Mouse (Mus musculus): ENCODE measurements around the gene Ppp1r1c.

Gene Ppp1r1c

DNA sequence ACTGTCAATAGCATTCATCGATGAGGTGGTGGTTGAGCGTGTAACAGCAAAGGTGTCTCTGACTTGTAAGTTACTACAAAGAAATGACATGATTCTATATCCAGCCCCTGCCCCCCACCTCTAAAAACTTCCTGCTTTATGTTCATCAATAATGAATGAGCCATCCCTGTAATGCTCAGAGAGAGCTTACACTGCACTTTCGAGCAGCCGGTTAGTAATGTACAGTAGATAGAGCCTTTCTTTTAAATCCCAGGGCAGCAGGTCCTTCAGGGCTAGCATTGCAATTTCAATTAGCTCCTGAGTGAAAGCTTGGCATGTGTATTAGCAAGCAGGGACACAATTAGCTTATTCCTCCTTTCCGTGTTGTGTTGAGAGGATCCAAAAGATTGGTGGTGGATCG is at the start of gene Ppp1r1c:
Gene Ppp1r1c, plus strand, starts transcription at position 206 of the 400 bp plus-strand sequence.
- DNase-seq (ENCODE audit: extremely low spot score): no peak

DNA sequence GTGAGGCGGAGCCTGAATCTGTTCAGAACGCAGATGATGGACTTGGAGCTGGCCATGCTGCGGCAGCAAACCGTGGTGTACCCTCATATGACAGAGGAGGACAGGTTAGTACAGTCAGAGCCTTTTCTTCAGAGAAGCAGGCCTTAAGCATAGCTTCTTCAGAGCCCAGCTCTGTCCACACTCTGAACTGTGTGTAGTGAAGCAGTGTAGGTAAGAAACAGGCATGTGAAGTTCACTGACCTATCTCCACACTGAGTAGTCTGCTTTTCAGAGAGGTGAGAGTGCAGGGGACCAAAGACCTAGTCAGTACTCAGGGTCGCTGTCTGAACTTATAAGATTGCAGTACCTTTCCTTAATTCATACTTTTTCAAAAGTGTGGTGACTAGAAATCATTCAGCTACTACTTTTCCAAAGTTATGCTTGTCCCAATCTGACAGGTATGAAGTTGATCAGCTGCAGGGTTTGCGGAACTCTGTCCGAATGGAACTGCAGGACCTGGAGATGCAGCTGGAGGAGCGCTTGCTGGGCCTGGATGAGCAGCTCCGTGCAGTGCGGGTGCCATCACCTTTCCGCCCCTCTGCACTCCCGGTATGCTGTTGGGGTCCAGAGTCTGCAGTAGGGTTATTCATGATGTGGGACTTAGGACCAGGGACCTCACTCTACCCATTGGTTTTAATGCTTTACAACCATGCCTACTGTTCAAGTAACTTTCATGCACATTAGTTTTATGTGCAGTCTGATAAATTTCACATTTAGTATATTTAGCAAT is 47.0 kb upstream of the Ppp1r1c start:
- DNase-seq (ENCODE audit: extremely low spot score): no peak

DNA sequence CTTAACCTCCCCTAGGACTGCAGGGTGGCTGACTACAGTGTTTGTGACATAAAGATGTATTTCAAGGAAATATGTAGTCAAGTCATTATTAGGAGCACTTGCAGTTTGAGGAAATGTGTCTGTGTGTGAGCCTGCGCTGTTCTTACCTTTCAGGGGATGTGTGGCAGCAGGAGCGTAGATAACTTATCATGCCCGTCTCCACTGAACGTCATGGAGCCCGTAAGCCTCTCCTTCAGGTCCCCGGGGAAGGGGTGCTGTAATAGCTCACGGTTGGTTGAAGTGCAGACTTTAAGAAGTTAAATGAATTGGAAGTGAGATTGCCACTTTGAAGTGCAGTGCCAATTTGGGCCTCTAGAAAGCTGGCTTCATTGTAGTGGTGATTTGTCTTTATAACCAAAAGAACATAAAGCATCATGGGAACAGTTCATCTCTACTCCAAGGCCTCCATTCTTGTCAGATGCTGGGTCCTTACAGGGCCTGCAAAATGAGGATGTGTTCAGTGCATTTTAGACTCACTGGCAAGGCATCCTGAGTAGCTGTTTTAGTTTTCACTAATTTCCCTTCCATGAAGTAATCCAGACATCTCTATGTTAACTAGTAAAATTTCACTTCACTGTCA is 46.0 kb upstream of the Ppp1r1c start:
- DNase-seq (ENCODE audit: extremely low spot score): no peak

DNA sequence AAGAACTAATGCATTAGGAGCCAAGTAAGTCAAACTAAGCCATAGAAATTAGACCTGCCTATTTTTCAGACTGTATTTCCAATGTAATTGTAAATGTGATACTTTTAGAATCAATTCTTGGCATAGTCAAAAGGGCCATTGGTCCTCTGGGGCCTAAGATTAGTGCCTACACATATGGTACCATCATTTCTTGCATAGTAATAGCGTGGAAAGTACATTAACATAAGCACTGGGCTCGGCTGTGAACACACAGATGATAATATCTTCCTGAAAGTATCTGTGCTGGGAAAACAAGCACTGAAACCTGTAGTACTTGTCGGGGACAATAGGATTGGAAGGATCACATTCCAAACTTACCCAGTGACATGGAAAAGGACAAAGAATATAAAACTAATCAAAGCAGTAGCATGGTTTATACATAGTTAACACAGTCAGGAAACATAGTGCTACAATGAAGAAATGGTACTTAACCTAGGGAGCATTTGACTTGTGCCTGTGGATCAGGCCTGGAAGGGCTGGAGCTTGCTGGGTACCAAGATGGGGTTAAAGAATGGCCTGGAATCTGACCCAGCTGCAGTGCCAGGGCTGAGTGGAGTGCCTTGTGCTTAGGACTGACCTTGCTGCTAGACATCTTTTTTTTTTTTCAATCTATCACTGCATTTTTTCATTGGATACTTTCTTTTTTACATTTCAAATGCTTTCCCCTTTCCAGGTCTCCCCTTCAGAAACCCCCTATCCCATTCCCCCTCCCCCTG is 42.9 kb upstream of the Ppp1r1c start:
- no peak for DNase-seq (ENCODE audit: extremely low spot score)

DNA sequence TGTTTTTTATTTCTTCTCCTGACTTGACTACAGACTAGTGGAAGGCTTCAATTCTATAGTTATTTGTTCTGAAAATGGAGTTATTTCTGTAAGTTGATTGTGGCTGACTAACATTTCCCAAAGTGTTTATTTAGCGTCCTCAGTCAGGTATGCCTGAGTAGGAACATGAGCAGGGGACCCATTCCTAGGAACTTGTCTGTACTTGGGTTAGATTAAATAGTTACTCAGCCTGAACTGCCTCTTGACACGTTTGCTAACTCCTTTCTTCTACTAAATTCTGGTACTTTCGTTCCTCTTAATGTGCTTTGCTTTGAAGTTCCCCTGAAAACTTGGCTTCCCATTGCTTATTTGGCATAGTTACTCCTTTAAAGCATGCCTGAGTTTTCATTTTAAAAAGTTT is 42.1 kb upstream of the Ppp1r1c start:
- DNase-seq (ENCODE audit: extremely low spot score): no peak

DNA sequence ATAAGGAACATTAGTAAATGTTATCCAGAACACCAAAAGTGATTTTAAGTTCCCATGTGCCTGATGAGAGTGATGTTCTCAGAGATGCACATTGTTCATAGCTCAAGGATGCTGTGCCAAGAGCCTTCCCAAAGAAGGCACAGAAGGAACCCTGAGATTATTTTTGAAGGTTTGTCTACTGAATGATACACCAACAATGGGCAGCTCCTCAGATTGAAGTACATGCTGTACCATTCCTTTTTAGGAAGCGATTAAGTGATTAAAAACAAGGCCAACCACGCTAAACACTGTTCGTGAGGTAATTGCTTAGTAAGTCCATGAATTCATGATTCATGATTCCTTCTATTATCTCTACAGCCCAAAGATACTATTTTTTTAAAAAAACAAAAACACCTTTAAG is 32.3 kb upstream of the Ppp1r1c start:
- DNase-seq (ENCODE audit: extremely low spot score): no peak

DNA sequence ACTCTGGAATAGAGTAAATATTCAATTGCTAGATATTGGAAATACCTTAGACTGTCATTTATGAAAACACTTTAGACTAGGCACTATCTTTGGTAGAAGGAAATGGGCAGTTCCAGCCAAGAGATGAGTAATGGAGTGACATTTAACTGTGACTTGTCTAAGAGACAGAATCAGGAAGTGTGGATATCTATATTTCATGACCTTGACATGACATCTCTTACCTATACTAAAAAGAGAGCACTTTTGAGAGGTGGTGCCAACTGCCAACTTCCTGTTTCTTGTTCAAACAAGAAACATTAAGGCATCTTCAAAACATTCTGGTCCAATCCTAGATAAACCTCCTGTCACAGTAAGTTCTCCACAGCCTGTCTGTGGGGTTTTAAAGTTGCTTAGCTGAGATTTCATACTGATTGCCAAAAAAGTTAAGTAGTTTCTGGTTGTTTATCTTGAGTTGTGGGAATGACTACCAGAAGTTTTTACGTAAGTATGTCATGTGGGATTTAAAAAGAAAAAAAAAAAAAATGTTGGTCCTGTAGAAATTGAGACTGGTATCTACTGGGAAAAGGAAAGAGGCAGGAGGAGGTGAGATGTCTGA is 29.8 kb upstream of the Ppp1r1c start:
- no peak for DNase-seq (ENCODE audit: extremely low spot score)

DNA sequence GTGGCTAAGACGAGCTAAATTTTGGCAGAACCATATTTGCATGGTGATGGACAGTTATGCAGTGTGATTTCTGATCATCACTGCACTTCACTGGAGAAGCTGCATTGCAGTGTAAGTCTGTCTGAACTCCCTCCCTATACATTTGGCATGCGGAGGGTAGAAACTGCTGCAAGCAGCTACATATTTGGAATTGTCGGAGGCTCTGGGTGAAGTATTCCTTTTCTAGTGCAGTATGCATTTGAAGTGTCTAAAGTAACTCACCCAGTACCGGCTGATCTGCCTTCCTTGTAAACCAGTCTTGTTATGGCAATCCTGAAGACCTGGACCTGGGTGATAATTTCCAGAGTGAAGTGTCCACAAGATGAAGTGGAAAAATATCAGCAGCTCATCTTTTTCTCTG is 25.9 kb upstream of the Ppp1r1c start:
- DNase-seq (ENCODE audit: extremely low spot score): no peak

DNA sequence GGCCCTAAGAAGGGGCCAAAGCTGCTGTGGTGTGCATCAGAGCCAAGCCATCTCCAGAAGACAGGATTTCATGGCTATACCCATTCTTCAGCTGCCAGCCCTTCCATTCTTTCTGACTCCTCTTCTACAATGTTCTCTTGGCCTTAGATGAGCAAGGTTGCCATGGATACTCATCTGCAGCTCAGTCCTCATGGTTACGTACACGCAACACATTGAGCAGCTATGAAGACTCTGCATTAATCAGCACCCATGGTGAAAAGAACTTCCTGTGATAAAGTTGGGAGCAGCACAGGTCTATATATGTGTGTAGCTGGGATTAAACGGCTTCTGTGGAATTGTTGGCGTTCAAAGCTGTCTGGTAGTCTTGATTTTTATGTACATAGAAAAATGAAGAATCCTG is 24.3 kb upstream of the Ppp1r1c start:
- DNase-seq (ENCODE audit: extremely low spot score): no peak

DNA sequence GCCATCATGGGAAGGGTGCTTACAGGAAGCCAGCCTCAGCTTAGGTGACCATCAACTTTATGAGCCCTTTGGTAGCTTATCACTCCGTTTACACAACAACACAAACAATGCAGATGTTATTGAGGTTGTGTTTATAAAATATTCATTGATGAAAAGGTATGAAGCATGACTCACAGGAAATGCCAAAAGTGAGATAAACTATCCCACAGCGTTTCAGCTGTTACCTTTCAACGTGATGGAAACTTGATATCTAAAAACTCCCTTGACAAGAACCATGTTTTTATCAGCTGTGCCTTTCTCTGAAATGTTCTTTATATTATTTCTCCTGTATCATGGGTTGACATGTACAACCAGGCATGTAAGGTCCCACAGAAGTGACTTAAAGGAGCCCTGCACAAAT is 16.7 kb upstream of the Ppp1r1c start:
- no peak for DNase-seq (ENCODE audit: extremely low spot score)

DNA sequence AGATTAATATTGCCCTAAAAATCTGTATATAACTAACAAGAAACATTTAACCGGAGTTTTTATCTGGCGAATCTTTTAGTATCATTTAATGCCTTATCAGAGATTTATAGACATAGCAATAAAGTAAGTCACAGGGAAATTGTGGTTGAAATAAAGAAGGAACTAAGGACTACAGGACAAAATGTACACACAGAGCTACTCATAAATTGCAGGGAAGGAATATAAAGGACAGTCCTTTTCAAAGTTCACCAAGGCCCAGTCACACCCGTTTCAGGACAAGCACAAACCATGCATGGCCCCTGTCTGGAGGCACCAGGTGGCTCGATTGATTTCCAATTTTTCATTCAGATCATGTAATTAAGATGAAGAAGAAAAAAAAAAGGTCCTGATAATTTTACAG is 12.4 kb upstream of the Ppp1r1c start:
- no peak for DNase-seq (ENCODE audit: extremely low spot score)

DNA sequence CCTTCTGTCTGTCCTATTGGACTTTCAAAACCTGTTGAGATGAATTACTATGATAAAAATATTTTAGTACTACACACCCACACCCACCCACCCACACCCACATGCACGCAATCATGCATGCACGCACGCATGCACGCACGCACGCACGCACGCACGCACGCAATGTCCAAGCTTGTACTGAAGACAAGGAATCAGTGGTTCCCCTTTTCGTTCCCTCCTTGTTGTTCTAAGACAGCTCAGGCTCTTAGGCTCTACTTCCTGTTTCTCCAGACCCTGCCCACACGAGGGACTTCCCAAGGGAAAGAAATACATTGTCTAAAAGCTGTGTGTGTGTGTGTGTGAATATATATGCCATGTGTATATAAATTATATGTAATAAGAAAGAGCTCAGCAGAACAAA is 11.6 kb upstream of the Ppp1r1c start:
- DNase-seq (ENCODE audit: extremely low spot score): no peak

DNA sequence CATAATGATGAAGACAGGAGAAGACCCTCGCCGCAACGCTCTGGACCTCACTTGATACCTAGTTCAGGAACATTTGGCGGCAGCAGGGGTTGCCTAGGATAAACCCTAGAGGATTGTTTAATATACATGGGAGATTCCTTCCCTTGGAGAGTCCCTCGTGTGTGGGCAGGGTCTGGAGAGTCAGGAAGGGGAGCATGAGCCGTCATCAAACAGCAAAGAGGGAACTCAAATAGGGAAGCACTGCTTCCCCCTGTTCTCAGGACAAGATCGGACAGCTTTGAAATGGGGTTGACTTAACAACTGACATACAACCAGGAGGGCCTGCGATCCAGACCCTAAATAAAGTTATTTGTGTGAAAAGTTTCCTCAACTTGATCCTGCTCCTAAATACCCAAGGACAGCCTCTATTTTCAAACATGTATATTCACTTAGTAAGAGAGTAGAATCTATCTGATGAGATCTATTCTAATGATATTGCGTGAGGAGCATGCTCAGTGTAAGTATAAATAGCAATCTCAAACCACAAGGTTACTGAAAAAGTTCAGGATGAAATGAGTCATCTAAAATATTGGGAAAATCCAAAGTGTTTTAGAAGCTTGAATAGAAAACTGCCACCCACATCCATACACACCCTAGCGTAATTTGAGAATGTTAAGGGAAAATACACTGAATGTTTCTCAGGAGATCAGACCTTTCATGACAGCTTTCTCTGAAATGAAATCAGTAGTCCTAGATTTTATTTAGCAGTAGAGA is 10.9 kb upstream of the Ppp1r1c start:
- no peak for DNase-seq (ENCODE audit: extremely low spot score)

DNA sequence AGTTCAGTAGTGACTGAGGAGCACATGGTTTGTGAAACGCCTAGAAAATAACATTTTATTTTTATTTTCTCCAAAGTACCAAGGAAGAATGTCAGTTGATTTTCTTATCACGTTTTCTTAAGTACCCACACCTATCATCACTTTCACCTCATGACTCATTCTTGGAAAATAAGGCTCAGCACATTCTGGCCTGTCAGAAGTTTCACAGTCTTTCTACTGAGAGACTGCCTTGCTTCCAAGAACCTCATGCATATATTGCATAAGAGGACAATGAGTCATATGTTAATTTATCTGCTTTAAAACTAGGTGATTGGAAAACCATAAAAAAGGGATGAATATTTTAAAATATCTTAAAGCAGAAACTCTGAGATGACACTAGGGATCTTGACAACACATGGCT is 9.4 kb upstream of the Ppp1r1c start:
- no peak for DNase-seq (ENCODE audit: extremely low spot score)

DNA sequence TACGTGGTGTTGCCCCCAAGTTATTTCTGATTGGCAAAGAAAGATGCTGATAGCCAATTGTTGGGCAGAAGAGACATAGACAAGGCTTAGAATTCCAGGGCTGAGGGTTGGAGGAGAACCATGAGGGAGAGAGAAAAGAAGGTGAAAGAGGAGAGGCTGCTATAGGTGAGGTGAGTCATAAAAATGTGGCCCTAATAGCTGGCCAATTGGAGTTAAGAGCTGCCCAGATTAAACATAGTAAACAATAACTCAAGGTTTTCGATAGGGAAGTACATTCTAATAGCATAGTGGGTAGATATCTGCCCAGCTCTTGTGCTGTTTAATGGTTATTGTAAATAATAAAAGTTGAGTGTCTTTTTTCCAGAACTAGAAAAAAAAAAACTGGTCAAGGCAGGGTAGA is 2.8 kb upstream of the Ppp1r1c start:
- no peak for DNase-seq (ENCODE audit: extremely low spot score)

DNA sequence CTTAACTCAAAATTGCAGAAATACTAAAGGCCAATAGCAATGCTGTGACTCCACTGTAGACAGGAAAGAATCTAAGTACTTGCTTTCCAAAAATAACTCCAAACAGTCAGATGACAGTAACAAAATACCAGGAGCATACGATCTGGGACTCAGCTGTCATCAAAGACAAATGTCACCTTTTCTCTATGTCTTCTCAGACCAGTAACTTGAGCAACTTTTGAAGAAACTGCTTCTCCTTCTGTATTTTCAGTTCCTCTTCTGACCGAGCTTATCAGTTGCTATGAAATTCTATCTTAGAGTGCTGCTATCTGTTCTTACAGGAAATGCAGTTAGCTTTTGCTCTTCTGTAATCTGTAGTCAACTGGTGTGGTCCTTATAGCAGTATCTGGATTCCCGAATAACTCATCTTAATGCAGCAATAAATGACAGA is 6.1 kb downstream of the Ppp1r1c start:
- no peak for DNase-seq (ENCODE audit: extremely low spot score)

DNA sequence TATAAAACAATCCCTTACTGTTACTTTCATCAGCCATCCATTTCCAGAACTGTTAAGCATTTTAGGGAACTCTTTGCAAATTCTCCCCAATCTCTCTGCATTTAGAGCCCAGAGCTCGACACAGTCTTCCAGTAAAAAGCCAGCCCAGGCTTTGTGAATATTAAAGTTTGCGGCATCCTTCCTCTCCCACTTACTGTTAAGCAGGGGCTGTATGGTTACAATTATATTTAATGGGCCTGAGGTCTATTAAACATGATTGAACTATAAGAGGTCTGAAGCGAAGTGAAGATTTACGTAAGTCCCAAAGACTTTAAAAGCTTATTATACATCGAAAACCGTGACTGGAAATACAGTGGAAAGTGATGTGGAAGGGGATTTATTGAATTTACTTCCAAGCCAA is 7.2 kb downstream of the Ppp1r1c start:
- DNase-seq (ENCODE audit: extremely low spot score): no peak

DNA sequence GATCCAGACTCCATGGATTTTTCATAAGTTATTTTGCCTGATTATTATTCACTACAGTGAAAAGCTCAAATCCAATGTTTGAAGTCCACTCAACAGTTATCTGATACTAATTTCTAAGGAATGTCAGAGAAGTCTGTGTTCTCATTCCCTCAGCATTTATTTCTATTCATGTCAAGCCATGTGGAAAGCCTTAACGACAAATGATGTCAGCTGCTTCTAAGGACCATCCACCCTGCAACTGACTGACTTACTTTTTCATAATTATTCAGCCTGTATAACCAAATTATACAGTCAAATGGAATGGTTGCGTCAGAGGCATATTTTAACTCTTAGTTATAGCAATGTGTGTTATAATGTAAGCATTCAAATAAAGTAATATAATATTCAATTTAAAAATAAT is 8.3 kb downstream of the Ppp1r1c start:
- DNase-seq (ENCODE audit: extremely low spot score): no peak

DNA sequence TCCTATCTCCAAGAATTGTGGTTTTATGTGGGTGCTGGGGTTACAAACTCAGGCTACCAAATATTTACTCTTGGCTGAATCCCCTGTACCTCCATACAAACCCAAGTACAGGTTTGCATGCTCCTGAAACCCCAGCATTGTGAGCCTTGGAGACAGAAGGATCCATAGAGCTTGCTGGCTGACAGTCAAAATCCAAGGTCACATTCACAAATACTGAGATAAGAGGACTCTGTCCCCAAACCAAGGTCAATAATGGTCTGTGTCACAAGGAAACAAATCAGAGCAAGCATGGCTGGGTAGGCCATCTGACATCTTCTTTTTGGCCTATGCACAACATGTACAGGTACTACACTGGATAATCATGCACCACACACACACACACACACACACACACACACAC is 10.3 kb downstream of the Ppp1r1c start:
- no peak for DNase-seq (ENCODE audit: extremely low spot score)

DNA sequence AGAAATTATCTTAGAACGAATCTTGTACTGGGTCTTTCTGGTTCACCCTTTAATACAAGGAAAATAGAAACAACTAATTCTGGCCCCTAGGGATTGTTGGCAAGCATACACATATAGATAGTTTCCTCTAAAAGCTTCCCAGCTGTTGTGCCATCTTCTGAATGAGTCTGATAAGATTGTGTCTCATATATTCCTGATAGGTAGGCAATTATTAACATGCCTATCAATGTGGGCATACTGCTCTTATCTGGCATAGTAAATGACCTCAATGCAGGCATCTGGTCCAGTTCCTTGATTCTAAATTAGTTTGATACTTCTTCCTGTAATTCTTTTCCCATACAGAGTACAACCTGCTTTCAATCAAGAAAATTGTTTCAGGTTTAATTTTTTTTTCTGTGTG is 14.8 kb downstream of the Ppp1r1c start:
- no peak for DNase-seq (ENCODE audit: extremely low spot score)

DNA sequence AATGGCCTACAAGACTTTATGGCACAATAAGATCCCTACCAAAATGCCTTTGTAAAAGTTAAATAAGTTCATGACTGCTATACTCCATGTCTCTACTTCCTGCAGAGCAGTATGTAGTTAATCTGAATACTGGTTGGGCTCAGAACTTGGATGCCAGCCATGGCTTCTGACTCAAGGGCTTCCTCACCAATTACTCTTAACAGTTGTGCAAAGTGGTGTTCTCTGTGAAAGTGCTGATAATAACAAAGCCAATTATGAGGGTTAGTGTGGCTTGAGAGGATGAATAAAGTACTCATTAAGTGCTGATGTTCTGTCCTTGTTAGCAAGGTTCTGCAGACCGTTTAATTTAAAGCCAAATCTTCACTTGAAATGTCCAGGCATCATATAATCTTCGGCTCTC is 31.4 kb downstream of the Ppp1r1c start:
- no peak for DNase-seq (ENCODE audit: extremely low spot score)

DNA sequence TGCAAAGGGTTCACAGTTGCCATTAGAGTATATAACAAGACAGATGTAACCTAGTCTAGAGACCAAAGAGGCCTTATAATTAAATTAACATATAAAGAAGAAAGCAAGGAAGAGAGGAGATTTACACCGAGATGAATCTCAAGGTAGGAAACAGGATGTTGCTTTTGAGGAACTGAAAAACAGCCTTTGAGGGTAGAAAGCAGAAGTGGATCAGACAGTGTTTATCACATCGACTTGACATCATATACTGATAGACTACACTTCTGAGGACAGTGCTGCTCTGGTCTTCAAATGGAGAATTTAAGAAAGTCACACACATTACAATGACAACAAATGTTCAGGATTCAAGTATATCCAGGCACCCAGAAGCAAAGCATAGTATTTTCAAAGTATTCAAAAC is 34.4 kb downstream of the Ppp1r1c start:
- DNase-seq (ENCODE audit: extremely low spot score): no peak

All from embryo, embryonic 9.5 days (tissue).